Mouse (Mus musculus) testis, adult 2 months (tissue): ENCODE data around the gene Arpc3. TPM values are rescaled to one million over a fixed set of nuclear protein-coding genes. Genes with fewer than 3 reads are reported as not detected.

Source experiments
- H3K27ac ChIP-seq: fragments of 200-500 bp; 2 replicates; pipeline ENCODE4 v1.5.1; 2012; ENCODE audit warnings: low read depth, low read length; ENCODE audit not compliant: control insufficient read depth, insufficient read depth
- H3K27me3 ChIP-seq: fragments of 200-500 bp; 2 replicates; pipeline ENCODE4 v1.6.1; 2012; ENCODE audit warnings: mild to moderate bottlenecking, low read length, moderate library complexity; ENCODE audit not compliant: control insufficient read depth, insufficient read depth
- H3K36me3 ChIP-seq: fragments of 200-500 bp; 2 replicates; pipeline ENCODE4 v1.6.1; 2012; ENCODE audit warnings: mild to moderate bottlenecking, low read length; ENCODE audit not compliant: control insufficient read depth, insufficient read depth
- H3K4me1 ChIP-seq: fragments of 200-500 bp; 2 replicates; pipeline ENCODE4 v1.6.1; 2012; ENCODE audit warnings: low read length; ENCODE audit not compliant: control insufficient read depth, insufficient read depth
- H3K4me3 ChIP-seq: fragments of 200-500 bp; 2 replicates; pipeline ENCODE4 v1.5.1; 2012; ENCODE audit warnings: low read depth, mild to moderate bottlenecking, low read length, moderate library complexity, mixed read lengths; ENCODE audit not compliant: control insufficient read depth
- CTCF ChIP-seq: fragments of 200-500 bp; IDR thresholded peaks from 2 replicates; pipeline ENCODE4 v1.5.1; 2012; ENCODE audit warnings: low read depth, mild to moderate bottlenecking, inconsistent platforms, low read length, moderate library complexity; ENCODE audit not compliant: control insufficient read depth, insufficient read depth, insufficient replicate concordance
- POLR2A ChIP-seq: fragments of 200-500 bp; IDR thresholded peaks from 2 replicates; pipeline ENCODE4 v1.6.1; 2012; ENCODE audit warnings: low read depth, mild to moderate bottlenecking, inconsistent platforms, low read length, moderate library complexity; ENCODE audit not compliant: control insufficient read depth
- polyA plus RNA-seq: library from polyadenylated mRNA; depleted of rRNA; stranded (reverse); fragments of >200 nt; gene quantifications from 2 replicates; pipeline ENCODE4 v1.2.3, GENCODE M21; 2012; rRNA removed

Arpc3 gene
- polyA plus RNA-seq, 1 experiment: 35.0 TPM

GRCm38 (mm10) chr5:122459335-122459734 is 67.7 kb downstream of the Arpc3 start:
- Histone ChIP-seq H3K36me3 (peaks cover 17% of the 10 kb centered on the region), H3K4me1 (no peaks in the 10 kb centered on the region), H3K4me3 (no peak overlapping the region), H3K27ac (no peak overlapping the region), H3K27me3 (no peaks in the 10 kb centered on the region)
- no peak for TF ChIP-seq POLR2A
- no peak for TF ChIP-seq CTCF

DNA sequence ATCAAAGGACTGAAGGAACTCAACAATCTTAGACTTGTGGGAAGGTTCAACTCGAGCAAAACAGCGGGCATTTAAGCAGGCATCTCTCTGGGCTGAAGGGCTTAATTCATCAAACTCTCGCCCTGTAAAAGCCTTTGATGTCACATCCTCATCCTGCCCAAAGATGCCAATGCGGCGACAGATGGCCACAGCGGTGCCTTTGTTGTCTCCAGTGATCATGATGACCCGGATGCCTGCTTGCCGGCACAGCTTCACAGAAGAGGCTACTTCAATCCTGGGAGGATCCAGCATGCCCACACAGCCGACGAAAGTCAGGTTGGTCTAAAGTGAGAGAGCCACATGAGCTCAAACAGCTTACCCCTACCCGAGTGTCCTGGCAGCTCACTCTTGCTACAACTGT is 69.0 kb downstream of the Arpc3 start:
- TF ChIP-seq POLR2A (no peak), CTCF (no peak)
- peaks cover 15% of the 10 kb centered on the region for H3K36me3 ChIP-seq

DNA sequence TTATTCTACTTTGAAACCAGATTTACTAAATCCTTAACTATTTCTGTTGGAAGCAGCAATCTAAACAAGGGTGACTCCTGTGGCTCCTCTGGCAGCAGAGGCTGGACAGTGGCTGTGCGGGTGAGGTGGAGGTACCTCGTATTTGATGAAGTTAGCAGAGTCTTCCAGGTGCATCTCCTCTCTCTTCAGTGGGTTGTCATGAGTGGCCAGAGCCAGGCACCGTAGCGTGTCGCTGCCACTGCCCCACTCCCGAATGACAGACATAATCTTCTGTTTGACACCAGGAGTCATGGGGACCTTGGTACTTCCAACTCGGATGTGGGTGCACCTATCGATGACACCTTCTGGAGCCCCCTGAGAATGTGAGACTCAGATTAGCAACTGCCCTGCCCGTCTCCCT is 69.8 kb downstream of the Arpc3 start:
- no peak overlapping the region for H3K4me3 ChIP-seq
- H3K36me3 ChIP-seq: peaks cover 15% of the 10 kb centered on the region
- no peaks in the 10 kb centered on the region for H3K27me3 ChIP-seq
- no peak overlapping the region for H3K27ac ChIP-seq
- no peak for TF ChIP-seq POLR2A
- no peak for TF ChIP-seq CTCF
- H3K4me1 ChIP-seq: no peaks in the 10 kb centered on the region

More for the DNA sequence above, 69.0 kb downstream of the Arpc3 start:
- Histone ChIP-seq H3K4me1 (no peaks in the 10 kb centered on the region), H3K27ac (no peak overlapping the region; the same call in 1 of the 2 replicates), H3K27me3 (no peaks in the 10 kb centered on the region), H3K4me3 (no peak overlapping the region)

Other genes starting within 250 kb of the Arpc3 start
- gene Ppp1cc, start 233.6 kb upstream of the Arpc3 start, polyA plus RNA-seq: 524 and 547 TPM in 2 replicates
- 0.93 and 0.99 TPM in 2 replicates for gene Hvcn1, start 185.1 kb upstream of the Arpc3 start, polyA plus RNA-seq
- gene Tctn1, start 127.4 kb upstream of the Arpc3 start, polyA plus RNA-seq: 59.8 and 63.3 TPM in 2 replicates
- gene Pptc7, start 107.5 kb upstream of the Arpc3 start, polyA plus RNA-seq: 47.8 and 48.0 TPM in 2 replicates
- gene Rad9b, start 37.6 kb upstream of the Arpc3 start, polyA plus RNA-seq: 23.1 and 28.0 TPM in 2 replicates
- 51.0 and 57.4 TPM in 2 replicates for gene Vps29, start 37.5 kb upstream of the Arpc3 start, polyA plus RNA-seq
- gene Gpn3, start 20.0 kb upstream of the Arpc3 start, polyA plus RNA-seq: 27.6 and 27.8 TPM in 2 replicates
- 171 and 178 TPM in 2 replicates for gene Fam216a, start 19.5 kb upstream of the Arpc3 start, polyA plus RNA-seq
- gene Anapc7, start 29.8 kb downstream of the Arpc3 start, polyA plus RNA-seq: 16.1 and 16.2 TPM in 2 replicates
- gene Atp2a2, start 110.3 kb downstream of the Arpc3 start, polyA plus RNA-seq: 49.8 and 55.9 TPM in 2 replicates
- gene Ift81, start 222.6 kb downstream of the Arpc3 start, polyA plus RNA-seq: 21.6 and 30.8 TPM in 2 replicates